In genomic region chr10:60830556-60831350, GRCm38 (mm10) we compare ENCODE assay signal across 7 mouse cellular contexts. TPM values are rescaled to one million over a fixed set of nuclear protein-coding genes. Genes with fewer than 3 reads are reported as not detected.
DNase-seq lines count a peak whose midpoint lies in the region; ATAC-seq and TF ChIP-seq lines count a peak whose summit lies in the region.

No protein-coding gene starts in this region.

- no peaks in the 10 kb centered on the region for H3K27me3 ChIP-seq in testis, adult 2 months (ENCODE audit: control insufficient read depth, insufficient read depth, low read length)
- H3K27me3 ChIP-seq in hindbrain, embryonic 10.5 days (ENCODE audit: insufficient read depth, poor library complexity, severe bottlenecking): peaks cover 100% of the 10 kb centered on the region
- H3K27me3 ChIP-seq in liver, embryonic 14.5 days (ENCODE audit: control insufficient read depth, insufficient read depth, low read length): peaks cover 68% of the 10 kb centered on the region

- no peak for TF ChIP-seq EP300 in liver, embryonic 14.5 days (IDR thresholded peaks at IDR 0.05; ENCODE audit: low read depth)

- under 1% methylated on average over 78 of the region's 78 CpGs for whole genome bisulfite sequencing in hindbrain, embryonic 10.5 days
- WGBS in liver, embryonic 14.5 days (ENCODE audit: insufficient replicate concordance): 2% methylated on average over 75 of the region's 78 CpGs

- H3K9ac ChIP-seq in liver, embryonic 14.5 days (replicated peaks): no peak overlapping the region

- intact Hi-C loops in left cerebral cortex, postnatal 14 days (cut with DNase I): no loop called here

- no peak overlapping the region for H3K27ac ChIP-seq in testis, adult 2 months (ENCODE audit: control insufficient read depth, insufficient read depth, low read depth, low read length)
- peak overlapping the region; percentile 86 for H3K27ac ChIP-seq in hindbrain, embryonic 10.5 days
- H3K27ac ChIP-seq in liver, embryonic 14.5 days: no peak overlapping the region

- H3K4me1 ChIP-seq in testis, adult 2 months (ENCODE audit: control insufficient read depth, insufficient read depth, low read length): peaks cover 21% of the 10 kb centered on the region
- peaks cover 66% of the 10 kb centered on the region for H3K4me1 ChIP-seq in hindbrain, embryonic 10.5 days (replicated peaks)
- H3K4me1 ChIP-seq in liver, embryonic 14.5 days (replicated peaks; ENCODE audit: control insufficient read depth in 2 of 2, insufficient read depth in 2 of 2, low read length in 1 of 2): peaks cover 0 to 4% of the 10 kb centered on the region in 2 experiments; a peak in 1 of 4 replicates

- H3K9me3 ChIP-seq in hindbrain, embryonic 10.5 days: no peaks in the 10 kb centered on the region; the same call in 1 of the 2 replicates
- H3K9me3 ChIP-seq in liver, embryonic 14.5 days (ENCODE audit: control insufficient read depth, low read length): no peaks in the 10 kb centered on the region

- DNase-seq in testis, postnatal 14 days (ENCODE audit: low spot score): no peak
- peak; percentile 59 to 63 for DNase-seq in cerebellum, postnatal 36 days
- DNase-seq in hindbrain, embryonic 10.5 days (ENCODE audit: low spot score): no peak
- no peak for DNase-seq in liver, embryonic 14.5 days (ENCODE audit: low read depth in 3 of 3, low spot score in 3 of 3)
- DNase-seq in layer of hippocampus, postnatal 36 days: no peak
- DNase-seq in left cerebral cortex, postnatal 14 days (ENCODE audit: low spot score in 2 of 2): no peak

- no peak for TF ChIP-seq CTCF in testis, adult 2 months (IDR thresholded peaks at IDR 0.05; ENCODE audit: control insufficient read depth, insufficient read depth, insufficient replicate concordance, low read depth, low read length)
- TF ChIP-seq CTCF in liver, embryonic 14.5 days (IDR thresholded peaks at IDR 0.05; ENCODE audit: low read depth): no peak

- peak overlapping the region; percentile 39 for H3K4me2 ChIP-seq in liver, embryonic 14.5 days (ENCODE audit: low read depth)

- no peaks in the 10 kb centered on the region for H3K36me3 ChIP-seq in testis, adult 2 months (ENCODE audit: control insufficient read depth, insufficient read depth, low read length)
- H3K36me3 ChIP-seq in hindbrain, embryonic 10.5 days: no peaks in the 10 kb centered on the region
- no peaks in the 10 kb centered on the region for H3K36me3 ChIP-seq in liver, embryonic 14.5 days (replicated peaks; ENCODE audit: control insufficient read depth, insufficient read depth, low read depth)

- H3K4me3 ChIP-seq in testis, adult 2 months (ENCODE audit: control insufficient read depth, low read depth, low read length): peak overlapping the region; percentile 79
- H3K4me3 ChIP-seq in hindbrain, embryonic 10.5 days: peak overlapping the region; percentile 73
- peak overlapping the region; percentile 8 to 41 for H3K4me3 ChIP-seq in liver, embryonic 14.5 days (ENCODE audit: insufficient read depth in 1 of 2, low read depth in 2 of 2, low read length in 2 of 2)

- peak; percentile 10; the same call in 1 of the 2 replicates for ATAC-seq in liver, embryonic 14.5 days (ENCODE audit: insufficient read depth)

- no peak for TF ChIP-seq POLR2A in testis, adult 2 months (IDR thresholded peaks at IDR 0.05; ENCODE audit: control insufficient read depth, low read depth, low read length)

RNA-seq across cellular contexts. Expression of gene Unc5b, which starts 0.6 kb away (rescaled TPM):
- 0.86 and 1.2 TPM in 2 replicates for polyA plus RNA-seq in testis, adult 2 months (2012; rRNA removed)
- polyA plus RNA-seq in hindbrain, embryonic 10.5 days (2016; fragmentation: Nextera tagmentation; extraction: Ambion mirVana): 2.4 and 2.6 TPM in 2 replicates
- 0.44 and 0.52 TPM in 2 replicates for polyA plus RNA-seq in liver, embryonic 14.5 days (2012; rRNA removed)
- polyA plus RNA-seq in liver, embryonic 14.5 days (2014; fragmentation: Nextera tagmentation; extraction: Ambion mirVana): 0.16 and 0.18 TPM in 2 replicates
- 10 to 100 TPM; 14.0 to 14.1 TPM for total RNA-seq in layer of hippocampus, postnatal 36 days (2021)
- 10 to 100 TPM in 1 of 2 experiments, 1 to 10 TPM in 1; 7.6 to 12.3 TPM for total RNA-seq in left cerebral cortex, postnatal 14 days (2021)

Comparison
In these comparisons a context has a peak if more than half of its experiments do, and no peak if none do; other contexts are left out.
1. H3K4me3 ChIP-seq: peak in every context shown above with its lines; median percentile 79 in testis, adult 2 months; 73 in hindbrain, embryonic 10.5 days; 24 in liver, embryonic 14.5 days.
2. DNase-seq: peak in cerebellum, postnatal 36 days (2 of 2); none in testis, postnatal 14 days (single experiment), hindbrain, embryonic 10.5 days (single experiment), liver, embryonic 14.5 days (0 of 3), layer of hippocampus, postnatal 36 days (0 of 2) and left cerebral cortex, postnatal 14 days (0 of 2).